Mouse (Mus musculus) spleen, postnatal 4 days (tissue): Measurements from ENCODE around the gene Gm281.
A peak's percentile ranks its signal among the peaks of the same experiment; 100 is the strongest.
"Not testable (repeated sequence)": the region's sequence is repeated elsewhere in the genome, so short reads cannot be mapped to it uniquely, and the experiment has no call there.

Experiments used
- DNase-seq, 2 experiments: peaks; one replicate each; pipeline ENCODE4 v3.0.0; 2022; ENCODE audit warnings: low spot score in 2 of 2

Gene Gm281

GRCm38 (mm10) chr14:13914387-13915082 is at the start of gene Gm281:
Gene Gm281 (minus strand): TSS chr14:13914478.
- no peak for DNase-seq

DNA sequence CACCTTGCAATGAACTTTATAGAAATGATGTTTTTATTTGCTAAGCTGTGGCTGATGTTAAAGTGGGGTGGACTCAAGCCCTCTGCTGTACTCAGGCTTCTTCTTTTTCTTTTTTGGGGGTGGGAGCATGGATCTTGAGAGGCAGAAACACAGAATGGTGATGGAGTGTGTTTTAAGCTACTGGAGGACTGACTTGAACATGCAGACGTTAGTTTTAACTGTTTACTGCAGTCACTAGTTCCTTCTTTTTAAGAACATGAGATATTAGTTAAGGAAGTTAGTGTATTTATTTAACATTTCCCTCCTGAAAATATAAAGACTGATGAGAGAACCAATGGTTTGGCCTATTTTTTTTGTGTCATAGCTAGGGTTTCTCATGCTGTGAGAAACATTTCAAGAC is 49.2 kb upstream of the Gm281 start:
- DNase-seq: no peak

DNA sequence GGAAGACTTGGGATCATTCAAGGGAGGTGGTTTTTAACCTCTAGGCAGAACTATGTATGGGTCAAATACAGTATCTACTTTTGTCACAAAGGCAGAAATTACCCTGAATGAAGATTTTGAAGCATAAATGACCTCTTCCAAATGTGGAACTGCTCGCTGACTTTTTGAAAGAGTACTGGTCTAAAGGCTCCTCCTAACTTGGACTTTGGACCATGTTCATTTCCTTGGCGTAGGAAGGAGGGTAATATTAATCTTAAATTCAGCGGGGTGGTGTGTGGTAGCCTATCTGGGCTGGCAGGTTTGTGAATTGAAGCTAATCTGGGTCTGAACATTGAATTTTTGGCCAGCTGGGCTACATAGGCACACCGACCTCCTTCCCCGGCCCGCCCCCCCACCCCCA is 48.2 kb upstream of the Gm281 start:
- DNase-seq: no peak

DNA sequence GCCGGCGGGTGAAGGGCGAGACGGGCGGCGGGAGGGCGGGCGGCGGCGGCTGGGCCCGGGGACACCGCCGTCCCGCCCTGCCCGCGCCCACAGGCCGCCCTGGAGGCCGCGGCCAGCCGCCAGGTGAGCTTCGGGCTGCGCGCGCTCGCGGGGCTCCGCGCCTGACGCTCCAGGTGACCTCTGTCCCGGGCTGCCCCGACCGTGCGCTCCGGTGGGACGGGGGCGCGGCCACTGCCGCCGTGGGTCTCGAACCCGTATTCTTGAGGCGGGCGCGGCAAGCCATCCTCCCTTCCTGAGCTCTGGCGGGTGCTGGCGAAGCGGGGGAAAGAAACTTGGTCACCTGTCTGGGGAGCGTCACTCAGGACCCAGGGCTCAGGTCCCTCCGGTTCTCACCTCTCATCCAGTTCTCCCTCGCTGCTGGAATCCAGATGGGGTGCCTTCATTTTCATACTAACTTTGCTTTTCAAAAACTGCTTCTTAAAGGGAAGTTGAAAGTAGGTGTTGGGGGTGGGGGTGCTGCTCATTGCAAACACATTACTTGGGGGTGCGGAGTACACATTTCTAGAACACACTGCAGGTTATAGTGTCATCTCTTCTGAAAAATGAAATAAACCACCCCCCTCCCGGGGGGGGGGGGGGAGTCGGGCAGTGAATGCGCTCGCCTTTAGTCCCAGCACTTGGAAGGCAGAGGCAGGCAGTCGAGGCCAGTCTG is 47.3 kb upstream of the Gm281 start, which contains the start of the genes Atxn7 and Thoc7:
Gene Atxn7, plus strand, starts transcription at position 40 of the 712 bp plus-strand sequence.
Gene Thoc7, minus strand, starts transcription at position 452 of the 712 bp plus-strand sequence.
- DNase-seq: peak; percentile 57 to 84

GRCm38 (mm10) chr14:13960482-13961325 is 46.4 kb upstream of the Gm281 start:
- DNase-seq: peak; percentile 66 to 86

GRCm38 (mm10) chr14:13960079-13960478 is 45.8 kb upstream of the Gm281 start:
- peak; percentile 48 to 75 for DNase-seq

DNA sequence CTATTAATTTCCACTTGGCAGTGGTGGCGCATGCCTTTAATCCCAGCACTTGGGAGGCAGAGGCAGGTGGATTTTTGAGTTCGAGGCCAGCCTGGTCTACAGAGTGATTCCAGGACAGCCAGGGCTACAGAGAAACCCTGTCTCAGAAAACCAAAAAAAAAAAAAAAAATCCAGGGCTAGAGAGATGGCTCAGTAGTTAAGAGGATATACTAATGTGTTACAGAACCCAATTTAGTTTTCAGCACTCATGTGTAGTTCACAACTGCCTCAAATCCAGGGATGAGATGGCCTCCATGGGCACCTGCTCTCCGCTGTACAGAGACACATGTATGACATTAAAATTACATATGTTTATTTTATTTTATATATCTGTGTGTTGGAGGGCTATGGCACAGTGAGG is 37.9 kb upstream of the Gm281 start:
- not testable (repeated sequence) for DNase-seq

DNA sequence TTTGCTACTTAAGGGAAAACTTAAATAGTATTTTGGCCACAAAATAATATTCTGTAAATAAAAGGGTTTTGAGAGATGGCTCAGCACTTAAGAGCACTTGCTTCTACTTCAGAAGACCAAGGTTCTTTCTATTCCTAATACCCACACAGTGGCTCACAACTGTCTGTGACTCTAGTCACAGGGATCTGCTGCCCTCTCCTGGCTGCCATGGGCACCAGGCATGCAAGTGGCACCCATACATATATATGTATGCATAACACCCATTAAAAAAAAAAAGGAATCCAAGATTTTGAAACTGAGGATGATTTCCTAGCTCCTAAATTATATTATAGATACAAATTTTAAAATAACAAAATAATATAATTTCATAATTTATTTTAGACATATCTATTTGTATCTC is 36.1 kb upstream of the Gm281 start:
- peak; percentile 36 to 68 for DNase-seq

GRCm38 (mm10) chr14:13948345-13948744 is 34.1 kb upstream of the Gm281 start:
- DNase-seq: no peak

DNA sequence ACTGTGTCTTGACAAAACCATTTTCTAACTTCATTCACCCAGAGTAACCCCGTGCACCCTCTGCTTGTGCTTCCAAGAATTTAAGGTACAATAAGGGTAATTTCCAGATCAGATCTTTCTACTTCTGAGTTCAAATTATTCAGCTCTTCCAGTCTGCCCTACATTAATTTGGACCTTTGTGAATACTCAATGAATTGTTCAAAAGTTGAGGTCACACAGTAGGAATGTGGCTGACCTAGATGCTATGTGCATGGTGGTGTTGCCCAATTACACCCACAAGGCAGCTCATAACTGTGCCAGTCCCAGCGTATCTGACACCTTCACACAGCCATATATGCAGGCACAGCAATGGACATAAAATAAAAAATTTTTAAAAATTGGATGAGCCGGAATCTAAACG is 30.4 kb upstream of the Gm281 start:
- no peak for DNase-seq

DNA sequence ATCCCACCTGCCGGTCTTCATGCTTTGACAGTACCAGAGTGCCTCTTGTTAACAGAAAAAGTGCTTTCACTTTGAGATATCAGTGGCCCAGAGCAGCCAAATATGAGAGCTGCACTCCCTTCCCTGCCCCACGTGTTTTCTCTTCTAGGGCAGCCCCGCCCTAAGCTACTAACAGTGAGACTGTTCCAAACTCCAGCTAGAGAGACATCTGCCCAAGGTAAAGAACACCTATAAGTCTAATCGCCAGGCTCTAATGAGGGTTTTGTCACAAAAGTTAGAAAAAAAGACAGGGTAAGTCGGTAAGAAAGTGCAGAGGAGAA is 19.7 kb upstream of the Gm281 start:
- no peak for DNase-seq

DNA sequence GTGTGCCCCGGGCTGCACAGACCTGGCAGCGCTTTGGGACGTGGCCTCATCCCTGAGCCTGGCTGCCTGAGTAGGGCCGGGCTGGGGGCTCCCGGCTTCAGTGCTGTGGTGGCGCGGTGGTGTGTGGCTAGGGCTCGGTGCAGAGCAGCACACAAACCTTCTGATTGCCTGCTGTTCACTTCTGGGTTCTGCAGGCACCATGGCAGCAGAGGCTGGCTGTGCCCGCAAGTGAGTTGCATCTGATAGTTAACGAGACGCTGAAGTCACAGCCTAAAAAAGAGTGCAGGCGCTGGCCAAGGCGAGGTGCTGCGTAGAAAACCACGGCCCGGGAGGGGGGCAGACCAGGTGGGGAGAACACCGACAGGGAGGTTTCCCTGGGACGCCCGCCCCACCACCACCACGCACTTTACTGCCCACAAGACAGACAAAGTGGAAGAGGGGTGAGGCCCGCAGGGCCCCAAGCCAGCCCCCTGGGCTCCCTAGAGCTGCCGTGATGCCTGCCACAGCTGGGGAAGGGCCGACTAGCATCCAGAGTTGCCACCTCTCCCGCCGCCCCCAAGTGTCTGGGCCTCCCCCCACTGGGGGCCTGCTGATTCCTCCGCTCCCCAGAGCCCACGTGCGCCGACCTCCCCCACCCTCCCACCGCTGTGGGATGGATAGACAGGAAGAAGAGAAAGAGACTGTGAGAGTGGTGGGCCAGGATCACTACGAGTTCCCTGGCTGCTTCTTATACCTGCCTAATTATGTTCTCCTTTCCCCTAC is 19.2 kb upstream of the Gm281 start:
- no peak for DNase-seq

DNA sequence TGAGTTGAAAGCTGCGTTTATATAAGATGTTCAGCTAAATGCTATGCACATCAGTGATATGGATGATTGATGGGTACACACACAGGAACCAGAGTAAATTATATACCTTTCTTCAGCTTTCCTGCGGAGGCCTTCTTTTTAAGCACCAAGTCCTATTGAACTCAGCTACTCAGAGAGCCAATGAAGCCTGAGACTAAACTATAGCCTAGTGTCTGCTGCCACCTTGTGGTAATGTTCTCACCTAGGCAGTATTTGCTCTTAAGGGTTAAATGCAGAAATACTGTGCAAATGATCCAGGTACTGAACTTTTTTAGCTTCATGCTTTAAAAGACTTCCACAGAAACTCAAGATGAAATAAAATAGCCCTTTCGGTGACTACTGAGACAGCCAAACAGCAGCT is 3.4 kb upstream of the Gm281 start:
- peak in 1 of 2 experiments; percentile 16 for DNase-seq

- DNase-seq: no peak
Measured at GRCm38 (mm10) chr14:13917208-13917607, 2.9 kb upstream of the Gm281 start.

DNA sequence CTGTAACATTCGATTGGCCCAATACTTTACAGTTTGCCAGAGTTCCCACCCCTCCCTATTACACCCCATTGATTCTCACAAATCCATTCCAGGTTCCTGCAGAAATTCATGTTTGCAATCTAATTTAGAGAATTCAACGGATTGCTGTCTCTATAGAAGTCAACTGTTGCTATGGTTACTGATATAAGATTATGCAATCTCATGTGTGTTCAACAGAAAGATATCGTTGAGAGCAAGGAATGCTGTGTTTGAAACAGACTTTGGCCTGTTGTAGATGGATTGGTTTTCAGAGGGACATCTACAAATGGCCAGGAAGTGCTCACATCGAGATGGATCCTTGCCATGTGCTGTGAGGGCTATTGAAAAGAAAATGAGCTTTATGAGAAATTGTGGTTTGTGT is 929 bp upstream of the Gm281 start:
- no peak for DNase-seq

GRCm38 (mm10) chr14:13910148-13910547 is 4.1 kb downstream of the Gm281 start:
- DNase-seq: no peak

- no peak for DNase-seq
Measured at GRCm38 (mm10) chr14:13907145-13907544, 7.1 kb downstream of the Gm281 start.

GRCm38 (mm10) chr14:13906461-13906860 is 7.8 kb downstream of the Gm281 start:
- DNase-seq: no peak

DNA sequence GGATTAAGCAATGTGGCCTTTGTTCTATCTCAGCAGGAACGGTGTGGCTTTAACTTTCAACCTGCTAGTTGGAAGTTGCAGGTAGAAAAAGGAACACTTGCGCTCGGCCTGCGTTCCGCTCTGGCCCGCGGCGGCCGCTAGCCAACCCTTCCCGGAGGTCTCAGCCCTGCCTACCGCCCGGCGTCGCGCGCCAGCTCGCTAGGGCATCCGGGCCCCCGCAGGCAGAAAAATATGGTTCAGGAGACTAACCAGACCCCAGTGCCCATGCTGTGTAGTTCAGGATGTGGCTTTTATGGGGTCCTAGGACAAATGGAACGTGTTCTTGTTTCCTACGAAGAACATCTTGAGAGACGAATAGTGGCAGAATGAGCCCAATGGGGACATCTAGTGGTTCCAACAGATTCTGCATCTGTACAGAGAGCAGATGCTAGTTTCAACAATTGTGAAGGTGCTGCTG is 12.6 kb downstream of the Gm281 start:
- DNase-seq: no peak

- no peak for DNase-seq
Measured at GRCm38 (mm10) chr14:13895198-13895597, 19.1 kb downstream of the Gm281 start.

- DNase-seq: no peak
Measured at GRCm38 (mm10) chr14:13893748-13894147, 20.5 kb downstream of the Gm281 start.

DNA sequence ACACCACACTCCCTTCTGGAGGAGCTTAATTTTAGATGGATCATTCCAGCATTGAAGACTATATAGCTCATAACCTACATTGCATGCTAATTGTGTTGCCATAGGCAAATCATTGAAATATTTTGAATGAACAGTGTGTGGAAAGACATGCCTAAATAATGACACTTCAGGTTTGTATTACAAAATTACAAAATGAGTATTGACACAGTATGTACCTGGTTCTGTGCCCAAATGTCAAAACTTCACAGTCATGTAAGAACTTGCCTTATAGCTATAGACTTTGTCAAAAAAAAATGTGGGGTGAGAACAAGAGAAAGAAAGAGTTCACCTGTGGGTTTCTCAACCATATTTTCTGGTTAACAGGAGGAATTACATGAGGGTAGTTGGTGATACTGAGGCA is 52.9 kb downstream of the Gm281 start:
- no peak for DNase-seq
